Mouse (Mus musculus) layer of hippocampus, adult 9-11 months (tissue): Measurements from ENCODE around the gene Irf4.

Source experiments
- DNase-seq: peaks from one replicate; pipeline ENCODE4 v3.0.0; 2022

Irf4 gene

GRCm38 (mm10) chr13:30814256-30814655 lies 65.2 kb downstream of the Irf4 start:
- no peak for DNase-seq
